Mouse (Mus musculus): ENCODE measurements at regions not wholly inside any gene's neighbourhood (a gene's known extent, or its start where the extent isn't known, plus 50 kb on each side); places are given as distances from the start of the nearest gene placed in this dataset.
A peak's percentile ranks its signal among the peaks of the same experiment; 100 is the strongest.

- DNase-seq (ENCODE audit: low spot score): no peak
Observed at GRCm38 (mm10) chr8:26513001-26513400, 393.7 kb downstream of the Gm45692 start.

- DNase-seq (ENCODE audit: low spot score): peak; percentile 13
Observed at GRCm38 (mm10) chr8:26524237-26524636, 404.9 kb downstream of the Gm45692 start.

- DNase-seq (ENCODE audit: low spot score): no peak
Observed at GRCm38 (mm10) chr8:26526474-26527185, 407.3 kb downstream of the Gm45692 start.

GRCm38 (mm10) chr8:26527186-26527580, 407.8 kb downstream of the Gm45692 start:
- DNase-seq (ENCODE audit: low spot score): no peak

- DNase-seq (ENCODE audit: low spot score): no peak
Observed at GRCm38 (mm10) chr8:26529921-26530320, 410.6 kb downstream of the Gm45692 start.

GRCm38 (mm10) chr8:26533444-26534421, 414.4 kb downstream of the Gm45692 start:
- no peak for DNase-seq (ENCODE audit: low spot score)

- no peak for DNase-seq (ENCODE audit: low spot score)
Observed at GRCm38 (mm10) chr8:26535816-26536215, 416.5 kb downstream of the Gm45692 start.

- DNase-seq (ENCODE audit: low spot score): no peak
Observed at GRCm38 (mm10) chr8:26553691-26554090, 423.4 kb upstream of the Zfp703 start.

- DNase-seq (ENCODE audit: low spot score): no peak
Observed at GRCm38 (mm10) chr8:26559196-26559595, 417.9 kb upstream of the Zfp703 start.

GRCm38 (mm10) chr8:26563151-26563550, 414.0 kb upstream of the Zfp703 start:
- DNase-seq (ENCODE audit: low spot score): no peak

- DNase-seq (ENCODE audit: low spot score): no peak
Observed at GRCm38 (mm10) chr8:26564254-26564653, 412.9 kb upstream of the Zfp703 start.

- DNase-seq (ENCODE audit: low spot score): no peak
Observed at GRCm38 (mm10) chr8:26568423-26569060, 408.6 kb upstream of the Zfp703 start.

- DNase-seq (ENCODE audit: low spot score): no peak
Observed at GRCm38 (mm10) chr8:26588841-26589240, 388.3 kb upstream of the Zfp703 start.

- no peak for DNase-seq (ENCODE audit: low spot score)
Observed at GRCm38 (mm10) chr8:26590591-26591212, 386.4 kb upstream of the Zfp703 start.

- no peak for DNase-seq (ENCODE audit: low spot score)
Observed at GRCm38 (mm10) chr8:26591266-26591665, 385.9 kb upstream of the Zfp703 start.

- DNase-seq (ENCODE audit: low spot score): no peak
Observed at GRCm38 (mm10) chr8:26593536-26594368, 383.4 kb upstream of the Zfp703 start.

- no peak for DNase-seq (ENCODE audit: low spot score)
Observed at GRCm38 (mm10) chr8:26594369-26594920, 382.7 kb upstream of the Zfp703 start.

GRCm38 (mm10) chr8:26595431-26596018, 381.6 kb upstream of the Zfp703 start:
- DNase-seq (ENCODE audit: low spot score): no peak

GRCm38 (mm10) chr8:26596665-26597362, 380.3 kb upstream of the Zfp703 start:
- no peak for DNase-seq (ENCODE audit: low spot score)

- DNase-seq (ENCODE audit: low spot score): no peak
Observed at GRCm38 (mm10) chr8:26598520-26598919, 378.6 kb upstream of the Zfp703 start.

Data from testis, postnatal 10 days (tissue).